Mouse (Mus musculus): ENCODE measurements at regions not wholly inside any gene's neighbourhood (a gene's known extent, or its start where the extent isn't known, plus 50 kb on each side); places are given as distances from the start of the nearest gene placed in this dataset.
A peak's percentile ranks its signal among the peaks of the same experiment; 100 is the strongest.

- Histone ChIP-seq H3K4me3 (ENCODE audit: low read depth, low read length) (no peak overlapping the region), H3K9ac (replicated peaks) (no peak overlapping the region), H3K4me2 (ENCODE audit: low read depth, low read length) (no peak overlapping the region), H3K27ac (ENCODE audit: low read depth) (no peak overlapping the region), H3K36me3 (replicated peaks; ENCODE audit: insufficient read depth, low read length) (no peaks in the 10 kb centered on the region), H3K4me1 (ENCODE audit: insufficient read depth) (no peaks in the 10 kb centered on the region), H3K9me3 (ENCODE audit: low read length) (no peaks in the 10 kb centered on the region), H3K27me3 (ENCODE audit: insufficient read depth, low read length) (no peaks in the 10 kb centered on the region)
- TF ChIP-seq CTCF (IDR thresholded peaks at IDR 0.05; ENCODE audit: low read depth), result no peak
- TF ChIP-seq EP300 (IDR thresholded peaks at IDR 0.05; ENCODE audit: low read depth), result no peak
- DNase-seq, result no peak
- 60% methylated on average over 3 of the region's 3 CpGs for WGBS (ENCODE audit: insufficient replicate concordance)
- ATAC-seq, result no peak
These were observed 1075.8 kb downstream of the Agbl1 start for GRCm38 (mm10) chr7:77305471-77305870.

DNA sequence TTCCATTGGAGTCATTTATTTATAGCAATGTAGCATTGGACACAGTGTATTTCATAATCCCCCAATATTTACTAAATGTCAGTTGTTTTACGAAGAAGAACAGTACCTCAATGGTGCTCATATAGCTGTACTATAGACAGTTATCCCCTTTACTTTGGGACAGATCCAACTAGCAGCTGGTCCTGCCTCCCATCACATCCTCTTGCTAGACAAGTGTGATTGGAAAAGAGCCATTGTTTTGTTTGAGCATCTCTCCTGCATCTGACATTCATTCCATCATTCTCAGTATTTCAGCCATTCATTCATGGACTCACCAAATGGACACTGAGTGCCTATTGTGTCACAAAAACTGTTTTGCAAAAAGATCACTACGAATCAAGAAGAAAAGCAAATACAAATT lies 1082.0 kb downstream of the Agbl1 start:
- DNase-seq (no peak), ATAC-seq (no peak)
- H3K27ac ChIP-seq (ENCODE audit: low read depth), result no peak overlapping the region
- H3K4me3 ChIP-seq (ENCODE audit: low read depth, low read length), result no peak overlapping the region
- 63% methylated on average over 2 of the region's 2 CpGs for WGBS (ENCODE audit: insufficient replicate concordance)
- no peak overlapping the region for H3K9ac ChIP-seq (replicated peaks)
- H3K9me3 ChIP-seq (ENCODE audit: low read length), result no peaks in the 10 kb centered on the region
- H3K4me1 ChIP-seq (ENCODE audit: insufficient read depth), result no peaks in the 10 kb centered on the region
- no peaks in the 10 kb centered on the region for H3K36me3 ChIP-seq (replicated peaks; ENCODE audit: insufficient read depth, low read length)
- no peaks in the 10 kb centered on the region for H3K27me3 ChIP-seq (ENCODE audit: insufficient read depth, low read length)
- H3K4me2 ChIP-seq (ENCODE audit: low read depth, low read length), result no peak overlapping the region
- TF ChIP-seq EP300 (IDR thresholded peaks at IDR 0.05; ENCODE audit: low read depth), result no peak
- no peak for TF ChIP-seq CTCF (IDR thresholded peaks at IDR 0.05; ENCODE audit: low read depth)

- ATAC-seq (no peak), DNase-seq (no peak)
- no peak overlapping the region for H3K9ac ChIP-seq (replicated peaks)
- WGBS (ENCODE audit: insufficient replicate concordance), result 47% methylated on average over 2 of the region's 2 CpGs
- no peak overlapping the region for H3K4me2 ChIP-seq (ENCODE audit: low read depth, low read length)
- no peak overlapping the region for H3K27ac ChIP-seq (ENCODE audit: low read depth)
- no peaks in the 10 kb centered on the region for H3K27me3 ChIP-seq (ENCODE audit: insufficient read depth, low read length)
- no peaks in the 10 kb centered on the region for H3K4me1 ChIP-seq (ENCODE audit: insufficient read depth)
- TF ChIP-seq EP300 (IDR thresholded peaks at IDR 0.05; ENCODE audit: low read depth) (no peak), CTCF (IDR thresholded peaks at IDR 0.05; ENCODE audit: low read depth) (no peak)
- no peak overlapping the region for H3K4me3 ChIP-seq (ENCODE audit: low read depth, low read length)
- no peaks in the 10 kb centered on the region for H3K36me3 ChIP-seq (replicated peaks; ENCODE audit: insufficient read depth, low read length)
- H3K9me3 ChIP-seq (ENCODE audit: low read length), result no peaks in the 10 kb centered on the region
These were observed 1095.5 kb downstream of the Agbl1 start for GRCm38 (mm10) chr7:77325140-77325539.

DNA sequence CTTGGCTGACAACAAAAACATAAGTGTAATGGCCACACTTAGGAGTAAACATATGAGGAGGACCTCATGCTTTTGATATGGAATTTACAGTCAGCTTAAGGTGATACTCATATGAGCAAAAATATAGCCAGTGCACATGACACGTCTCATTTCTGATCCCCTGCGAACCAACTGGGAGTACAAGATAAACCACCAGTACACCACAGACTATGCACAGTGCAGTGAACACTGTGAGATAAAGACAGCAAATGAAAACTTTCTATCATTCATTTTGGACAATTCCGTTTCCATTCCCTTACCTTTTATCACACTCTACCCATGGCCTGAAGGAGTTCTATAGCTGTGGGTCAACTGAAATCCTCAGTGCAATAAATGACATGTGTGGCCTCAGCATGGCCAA lies 1097.1 kb downstream of the Agbl1 start:
- TF ChIP-seq CTCF (IDR thresholded peaks at IDR 0.05; ENCODE audit: low read depth) (no peak), EP300 (IDR thresholded peaks at IDR 0.05; ENCODE audit: low read depth) (peak; percentile 74)
- Histone ChIP-seq H3K27me3 (ENCODE audit: insufficient read depth, low read length) (no peaks in the 10 kb centered on the region), H3K9me3 (ENCODE audit: low read length) (no peaks in the 10 kb centered on the region), H3K4me1 (ENCODE audit: insufficient read depth) (no peaks in the 10 kb centered on the region), H3K4me2 (ENCODE audit: low read depth, low read length) (no peak overlapping the region), H3K36me3 (replicated peaks; ENCODE audit: insufficient read depth, low read length) (no peaks in the 10 kb centered on the region), H3K4me3 (ENCODE audit: low read depth, low read length) (no peak overlapping the region), H3K9ac (replicated peaks) (no peak overlapping the region), H3K27ac (ENCODE audit: low read depth) (no peak overlapping the region)
- WGBS (ENCODE audit: insufficient replicate concordance), result 69% methylated on average over 3 of the region's 3 CpGs
- ATAC-seq, result peak; percentile 79
- DNase-seq, result no peak

GRCm38 (mm10) chr7:77327516-77327915 lies 1097.8 kb downstream of the Agbl1 start:
- Histone ChIP-seq H3K36me3 (replicated peaks; ENCODE audit: insufficient read depth, low read length) (no peaks in the 10 kb centered on the region), H3K9ac (replicated peaks) (no peak overlapping the region), H3K9me3 (ENCODE audit: low read length) (no peaks in the 10 kb centered on the region), H3K4me1 (ENCODE audit: insufficient read depth) (no peaks in the 10 kb centered on the region), H3K27me3 (ENCODE audit: insufficient read depth, low read length) (no peaks in the 10 kb centered on the region), H3K27ac (ENCODE audit: low read depth) (no peak overlapping the region), H3K4me3 (ENCODE audit: low read depth, low read length) (no peak overlapping the region), H3K4me2 (ENCODE audit: low read depth, low read length) (no peak overlapping the region)
- WGBS (ENCODE audit: insufficient replicate concordance), result 43% methylated on average over 2 of the region's 2 CpGs
- DNase-seq (no peak), ATAC-seq (peak; percentile 47; the same call in 1 of the 2 replicates)
- 0 out of 2 replicates have a peak, but pooled peaks have one; percentile 22 for TF ChIP-seq EP300 (IDR thresholded peaks at IDR 0.05; ENCODE audit: low read depth)
- no peak for TF ChIP-seq CTCF (IDR thresholded peaks at IDR 0.05; ENCODE audit: low read depth)

GRCm38 (mm10) chr7:77338630-77339029 lies 1108.9 kb downstream of the Agbl1 start:
- ATAC-seq, result no peak
- Histone ChIP-seq H3K4me2 (ENCODE audit: low read depth, low read length) (no peak overlapping the region), H3K4me3 (ENCODE audit: low read depth, low read length) (no peak overlapping the region), H3K36me3 (replicated peaks; ENCODE audit: insufficient read depth, low read length) (no peaks in the 10 kb centered on the region), H3K9ac (replicated peaks) (no peak overlapping the region), H3K27me3 (ENCODE audit: insufficient read depth, low read length) (no peaks in the 10 kb centered on the region), H3K9me3 (ENCODE audit: low read length) (no peaks in the 10 kb centered on the region), H3K27ac (ENCODE audit: low read depth) (no peak overlapping the region), H3K4me1 (ENCODE audit: insufficient read depth) (no peaks in the 10 kb centered on the region)
- TF ChIP-seq EP300 (IDR thresholded peaks at IDR 0.05; ENCODE audit: low read depth) (no peak), CTCF (IDR thresholded peaks at IDR 0.05; ENCODE audit: low read depth) (no peak)
- no peak for DNase-seq
- 79% methylated on average over 4 of the region's 4 CpGs for WGBS (ENCODE audit: insufficient replicate concordance)
